Mouse (Mus musculus) left cerebral cortex, adult 9 months (tissue): ENCODE data around the gene Slc2a3.
A peak's percentile ranks its signal among the peaks of the same experiment; 100 is the strongest.
"Not testable (repeated sequence)": the region's sequence is repeated elsewhere in the genome, so short reads cannot be mapped to it uniquely, and the experiment has no call there.

Source experiments
- DNase-seq, 2 experiments: peaks; one replicate each; pipeline ENCODE4 v3.0.0; 2022; ENCODE audit warnings: low spot score in 2 of 2

Slc2a3 gene

GRCm38 (mm10) chr6:122711455-122711854 lies 90.0 kb downstream of the Slc2a3 start:
- DNase-seq = no peak

GRCm38 (mm10) chr6:122708826-122709225 lies 92.6 kb downstream of the Slc2a3 start:
- no peak for DNase-seq

- DNase-seq = no peak
These were observed 94.2 kb downstream of the Slc2a3 start, which contains the start of gene Nanog for GRCm38 (mm10) chr6:122707036-122707800. Gene Nanog, plus strand, starts transcription at chr6:122707489.

- DNase-seq = no peak
These were observed 95.1 kb downstream of the Slc2a3 start for GRCm38 (mm10) chr6:122706337-122706840.

GRCm38 (mm10) chr6:122703706-122704105 lies 97.7 kb downstream of the Slc2a3 start:
- no peak for DNase-seq

GRCm38 (mm10) chr6:122703251-122703650 lies 98.2 kb downstream of the Slc2a3 start:
- no peak for DNase-seq

- DNase-seq = no peak
These were observed 98.8 kb downstream of the Slc2a3 start for GRCm38 (mm10) chr6:122702480-122703124.

- DNase-seq = no peak
These were observed 99.6 kb downstream of the Slc2a3 start for GRCm38 (mm10) chr6:122701816-122702215.

- DNase-seq = not testable (repeated sequence)
These were observed 101.8 kb downstream of the Slc2a3 start for GRCm38 (mm10) chr6:122699628-122700027.

GRCm38 (mm10) chr6:122695398-122695797 lies 106.0 kb downstream of the Slc2a3 start:
- DNase-seq = no peak

GRCm38 (mm10) chr6:122690082-122690481 lies 111.4 kb downstream of the Slc2a3 start:
- no peak for DNase-seq

GRCm38 (mm10) chr6:122689411-122690055 lies 111.9 kb downstream of the Slc2a3 start:
- no peak for DNase-seq

GRCm38 (mm10) chr6:122686709-122687108 lies 114.7 kb downstream of the Slc2a3 start:
- DNase-seq = no peak

- peak; percentile 42 to 81 for DNase-seq
These were observed 118.8 kb downstream of the Slc2a3 start for GRCm38 (mm10) chr6:122682646-122683045.
